Mouse (Mus musculus) cerebellum, postnatal 14 days (tissue): ENCODE data around the gene Mvb12a.

Experiments
- DNase-seq, 2 experiments: peaks; one replicate each; pipeline ENCODE4 v3.0.0; 2021; ENCODE audit warnings: mixed read lengths in 2 of 2

Gene Mvb12a

DNA sequence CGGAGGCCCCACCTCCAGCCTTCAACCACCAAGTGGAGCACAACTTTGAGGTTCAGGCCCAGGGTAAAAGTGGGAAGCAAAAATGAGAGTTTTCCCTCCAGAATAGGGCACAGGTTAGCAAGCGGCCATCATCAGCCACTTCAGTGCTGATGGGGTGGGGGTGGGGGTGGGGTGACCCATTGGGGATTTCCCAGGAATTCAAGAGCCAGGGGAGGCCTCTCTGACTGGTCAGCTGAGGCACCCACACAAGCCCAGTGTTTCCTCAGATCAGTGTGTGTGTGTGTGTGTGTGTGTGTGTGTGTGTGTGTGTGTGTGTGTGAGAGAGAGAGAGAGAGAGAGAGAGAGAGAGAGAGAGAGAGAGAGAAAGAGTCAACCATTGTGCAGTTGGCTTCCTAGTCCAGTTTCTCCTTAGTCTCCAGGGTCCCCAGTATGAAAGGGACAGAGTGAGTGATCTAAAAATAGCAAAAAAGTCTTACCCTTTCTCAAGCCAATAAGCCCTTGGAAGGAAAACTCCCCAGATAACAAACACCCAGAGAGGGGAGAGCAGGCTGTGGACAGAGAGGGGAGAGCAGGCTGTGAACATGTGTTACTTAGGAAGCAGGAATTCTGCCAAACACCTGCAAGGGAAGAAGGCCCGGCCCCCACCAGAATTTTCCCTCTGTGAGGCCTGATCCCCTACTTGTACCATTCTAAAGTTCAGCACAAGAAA lies 15.4 kb upstream of the Mvb12a start:
- DNase-seq = no peak

DNA sequence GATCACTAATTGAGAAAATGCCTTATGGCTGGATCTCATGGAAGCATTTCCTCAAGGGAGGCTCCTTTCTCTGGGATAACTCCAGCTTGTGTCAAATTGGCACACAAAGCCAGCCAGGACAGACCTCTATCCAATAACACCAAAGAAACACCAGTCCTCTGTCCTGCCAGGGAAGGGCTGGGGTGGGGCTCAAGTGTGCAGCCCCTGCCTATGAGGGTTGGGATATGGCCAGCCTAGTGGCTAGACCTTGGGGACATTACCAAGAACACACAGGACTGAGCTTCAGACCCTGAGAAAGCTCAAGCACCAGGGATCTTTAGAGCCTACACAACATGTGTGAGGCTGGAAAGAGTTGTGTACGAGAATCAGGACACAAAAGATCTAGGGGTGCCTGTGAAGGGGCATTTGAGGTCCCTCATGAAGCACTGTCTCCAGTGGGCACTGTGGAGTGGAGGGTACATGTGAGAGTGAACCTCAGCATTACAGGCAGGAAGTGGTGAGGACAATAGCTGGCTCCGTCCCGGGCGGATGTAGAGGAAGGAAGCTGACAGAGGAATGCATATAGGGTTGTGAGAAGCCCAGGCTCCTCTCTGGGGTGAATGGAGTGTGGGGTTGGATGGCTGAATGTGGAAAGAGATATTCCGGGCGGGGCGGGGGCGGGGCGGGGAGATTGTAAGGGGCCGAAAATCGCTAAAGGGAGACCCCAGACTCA lies 14.2 kb upstream of the Mvb12a start:
- no peak for DNase-seq

DNA sequence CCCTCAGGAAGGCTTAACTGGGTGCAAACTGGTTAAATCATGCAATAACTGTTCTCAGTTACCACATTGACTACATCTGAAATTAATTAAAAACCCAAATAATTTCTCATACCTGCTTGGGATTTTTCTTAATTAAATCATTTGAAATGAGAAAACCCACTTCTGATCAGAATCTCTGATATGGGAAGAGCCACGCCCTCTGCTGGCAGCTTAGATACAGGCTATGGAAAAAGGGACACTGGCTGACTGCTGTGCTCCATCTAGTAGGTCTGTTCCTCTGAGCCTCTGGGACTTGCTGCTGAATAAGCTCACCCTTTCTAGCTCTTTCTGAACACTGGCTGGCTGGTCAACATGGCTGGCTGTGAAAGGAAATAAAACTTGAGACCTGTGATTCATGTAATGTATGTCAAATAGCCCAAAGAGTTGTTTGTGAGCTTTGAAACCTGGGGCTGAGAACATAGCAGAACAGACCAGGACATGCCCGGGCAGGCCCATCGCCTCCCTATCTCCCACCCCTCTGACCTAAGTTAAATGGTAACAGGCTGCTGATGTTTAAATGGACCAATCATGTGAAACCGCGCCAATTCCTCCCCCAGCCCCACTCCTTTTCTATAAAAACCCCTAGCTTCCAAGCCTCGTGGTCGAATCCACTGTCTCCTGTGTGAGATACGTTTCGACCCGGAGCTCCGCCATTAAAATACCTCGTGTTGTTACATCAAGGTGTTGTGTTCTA lies 11.8 kb upstream of the Mvb12a start:
- DNase-seq = peak; percentile 64 to 73

DNA sequence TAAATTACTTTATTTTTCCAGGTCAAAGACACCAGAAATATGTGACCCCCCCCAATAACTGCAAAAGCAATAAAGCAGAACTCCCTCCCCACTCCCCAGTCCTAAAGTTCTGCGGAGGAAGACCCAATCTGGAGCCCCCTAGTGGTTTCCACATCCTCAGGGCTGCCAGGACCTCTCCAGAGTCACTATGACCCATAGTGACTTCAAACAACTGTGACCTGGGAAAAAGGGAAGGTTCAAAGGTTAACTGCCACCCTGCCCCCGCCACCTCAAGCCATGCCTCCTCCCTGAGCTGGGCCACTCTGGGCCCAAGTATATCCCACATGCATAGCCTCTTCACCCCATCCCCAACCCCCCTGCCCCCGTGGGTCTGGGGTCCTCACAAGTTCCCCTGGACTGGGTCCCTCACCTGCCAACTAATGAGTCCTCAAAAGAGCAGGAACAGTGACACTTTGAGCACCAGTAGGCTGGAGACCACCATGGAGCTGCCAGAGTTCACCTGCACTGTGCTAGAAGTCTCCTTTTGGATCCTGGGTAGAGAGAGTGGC lies 8.4 kb upstream of the Mvb12a start:
- DNase-seq = no peak

DNA sequence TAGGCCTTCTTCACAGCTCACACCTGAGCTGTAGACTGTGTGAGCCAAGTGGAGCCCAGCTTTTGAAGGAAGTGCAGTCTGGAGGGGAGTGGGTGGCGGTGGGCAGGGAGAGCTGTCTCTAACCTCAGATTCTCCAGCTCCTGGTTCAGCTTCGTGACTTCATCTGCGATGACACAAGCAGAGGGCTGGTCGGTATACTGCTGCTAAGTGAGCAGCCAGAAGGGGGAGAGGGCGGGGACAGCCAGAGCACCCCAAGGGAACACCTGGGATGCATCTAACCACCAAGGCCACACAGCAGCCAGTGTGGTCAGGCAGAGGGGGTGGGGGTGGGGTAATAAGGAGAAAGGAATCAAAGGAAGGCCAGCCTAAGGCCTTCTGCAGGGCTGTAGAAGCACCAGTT lies 7.1 kb upstream of the Mvb12a start:
- DNase-seq = no peak

DNA sequence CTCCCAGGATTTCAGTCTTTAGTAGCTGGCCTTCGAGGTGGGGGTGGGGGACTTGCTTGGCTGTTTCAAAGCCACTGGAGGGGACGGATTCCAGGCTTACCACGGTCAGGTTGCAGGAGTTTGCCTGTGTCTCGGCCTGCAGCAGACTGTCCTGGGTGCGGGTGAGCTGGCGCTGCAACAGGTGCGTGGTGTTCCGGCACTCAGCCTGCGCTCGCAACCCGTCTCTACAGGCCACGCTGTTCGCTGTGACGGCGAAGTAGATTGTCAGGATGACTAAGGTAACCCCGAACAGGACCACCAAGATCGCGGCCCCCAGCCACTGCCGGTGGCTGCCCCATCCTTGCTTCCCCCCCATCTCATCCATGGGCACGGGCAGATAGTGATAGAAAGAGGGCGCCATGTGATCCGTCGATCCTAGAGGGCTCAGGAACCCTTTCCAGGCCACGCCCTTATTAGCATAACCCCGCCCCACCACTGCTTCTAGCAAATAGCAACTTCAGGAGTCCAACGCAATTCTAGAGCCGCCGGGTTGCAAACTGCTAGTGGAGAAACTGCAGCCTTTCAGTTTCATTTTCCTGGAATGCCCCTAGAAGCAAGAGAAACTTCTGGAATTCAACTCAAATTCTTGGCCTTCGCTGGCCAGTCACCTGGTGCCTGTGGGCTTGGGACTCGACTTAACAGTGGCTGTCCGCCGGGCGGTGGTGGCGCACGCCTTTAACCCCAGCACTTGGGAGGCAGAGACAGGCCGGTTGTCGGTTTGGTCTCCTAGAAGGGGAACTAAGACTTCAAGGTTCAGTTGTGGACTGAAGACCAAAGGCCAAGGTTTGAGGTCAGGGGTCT lies 5.5 kb upstream of the Mvb12a start, which contains the start of gene Bst2:
TSS of gene Bst2 (minus strand) at position 429 of the 840 bp plus-strand sequence.
- DNase-seq = no peak

DNA sequence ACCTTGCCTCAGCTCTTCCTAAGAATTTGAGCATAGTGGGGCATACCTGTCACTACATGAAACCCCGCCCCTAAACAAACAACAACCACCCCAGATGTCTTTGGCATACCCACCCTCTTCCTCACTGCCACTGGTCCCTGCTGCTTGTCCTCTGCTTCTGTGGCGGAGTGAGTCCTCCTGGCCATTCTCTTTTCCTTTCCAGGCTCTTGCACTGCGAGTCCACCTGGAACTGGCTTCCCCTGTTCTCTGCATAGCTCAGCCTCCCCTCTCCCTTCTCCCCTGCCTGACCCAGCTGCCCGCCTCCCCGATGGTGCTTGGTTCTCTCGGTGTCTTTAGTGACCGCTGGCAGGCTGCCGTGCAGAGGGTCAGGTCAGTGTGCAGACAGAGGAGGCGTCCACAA lies 1.0 kb downstream of the Mvb12a start:
- DNase-seq = no peak

DNA sequence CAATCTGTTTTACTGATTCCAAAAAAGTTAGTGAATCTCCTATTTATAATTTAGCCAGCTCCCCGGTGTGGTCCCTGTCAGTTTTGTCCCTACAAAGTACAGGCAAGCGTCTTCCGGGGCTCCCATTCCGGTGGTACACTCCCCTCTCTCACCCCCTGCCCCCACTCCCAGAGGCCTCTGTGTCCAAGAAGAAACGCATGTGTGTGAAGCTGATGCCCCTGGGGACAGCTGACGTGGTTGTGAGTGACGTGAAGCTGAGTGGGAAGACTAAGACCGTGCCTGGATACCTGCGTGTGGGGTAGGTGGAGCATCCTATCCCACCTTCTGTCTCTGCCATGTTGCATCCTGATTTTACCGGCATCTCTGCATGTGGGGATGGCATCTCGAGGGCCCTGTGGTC lies 2.3 kb downstream of the Mvb12a start:
- DNase-seq = no peak

DNA sequence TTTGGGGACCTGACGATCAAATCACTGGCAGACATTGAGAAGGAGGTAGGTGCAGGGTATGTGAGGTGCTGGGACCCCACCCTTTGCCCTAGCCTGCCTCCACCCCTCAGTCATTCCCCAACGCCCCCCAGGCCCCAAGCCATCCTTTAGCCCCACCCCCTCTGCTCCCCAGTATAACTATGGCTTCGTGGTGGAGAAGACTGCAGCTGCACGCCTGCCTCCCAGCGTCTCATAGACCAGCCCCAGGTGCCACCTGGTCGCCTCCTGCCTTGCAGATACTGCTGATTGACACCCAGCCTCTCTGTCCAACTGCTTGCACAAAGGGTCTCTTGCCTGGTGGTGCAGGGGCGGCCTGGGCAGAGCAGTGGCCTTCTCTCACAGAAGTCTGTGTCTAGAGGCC lies 4.9 kb downstream of the Mvb12a start:
- no peak for DNase-seq

DNA sequence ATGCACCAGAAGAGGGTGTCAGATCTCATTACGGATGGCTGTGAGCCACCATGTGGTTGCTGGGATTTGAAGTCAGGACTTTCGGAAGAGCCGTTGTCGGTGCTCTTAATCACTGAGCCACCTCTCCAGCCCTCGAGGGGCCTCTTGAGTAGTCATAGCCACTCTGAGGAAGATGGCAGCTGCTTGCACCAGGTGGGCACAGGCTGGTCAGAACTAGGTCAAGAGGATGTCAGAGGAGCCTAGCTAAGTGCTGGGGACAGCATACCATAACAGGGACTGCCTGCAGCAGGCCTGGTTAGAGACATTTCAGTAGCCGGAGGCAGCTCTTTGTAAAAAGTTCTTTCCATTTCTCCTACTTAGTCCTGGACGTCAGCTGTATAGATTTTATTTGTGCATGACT lies 8.0 kb downstream of the Mvb12a start:
- no peak for DNase-seq

DNA sequence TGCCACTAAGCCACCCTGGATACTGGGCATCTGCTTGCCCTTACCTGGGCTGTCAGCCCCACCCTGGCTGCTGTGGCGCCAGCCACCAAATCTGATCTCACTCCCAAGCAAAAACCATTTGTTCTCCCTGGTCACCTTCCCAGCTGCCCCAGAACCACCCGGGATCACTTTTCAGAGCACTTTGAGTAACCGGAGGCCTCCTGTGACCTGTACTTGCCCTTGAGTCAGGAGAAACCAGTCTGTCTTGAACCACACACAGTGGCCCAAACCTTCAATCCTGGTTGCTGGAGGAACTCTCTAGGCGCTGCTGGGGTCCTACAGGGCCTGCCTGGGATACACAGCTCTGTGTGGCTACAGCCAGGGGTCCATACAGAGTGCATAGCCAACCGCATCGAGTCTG lies 10.0 kb downstream of the Mvb12a start:
- DNase-seq = no peak

DNA sequence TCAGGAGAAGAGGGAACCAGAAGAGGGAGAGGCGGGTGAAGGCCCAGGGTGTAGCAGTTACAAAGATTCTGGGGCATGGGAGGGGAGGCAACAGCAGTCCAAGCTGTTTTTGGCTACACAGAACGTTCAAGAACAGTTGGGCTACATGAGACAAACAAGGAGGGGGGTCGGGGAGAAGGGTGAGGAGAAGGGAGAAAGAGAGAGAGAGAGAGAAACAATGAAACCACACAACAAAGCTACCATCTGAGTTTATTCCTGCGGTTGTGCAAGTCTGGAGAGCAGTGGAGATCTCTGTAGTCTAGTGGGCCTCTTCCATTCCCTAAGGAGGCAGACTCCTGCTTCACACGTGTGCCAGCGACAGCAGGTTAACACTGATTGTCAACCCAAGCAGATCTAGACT lies 11.3 kb downstream of the Mvb12a start:
- DNase-seq = no peak

DNA sequence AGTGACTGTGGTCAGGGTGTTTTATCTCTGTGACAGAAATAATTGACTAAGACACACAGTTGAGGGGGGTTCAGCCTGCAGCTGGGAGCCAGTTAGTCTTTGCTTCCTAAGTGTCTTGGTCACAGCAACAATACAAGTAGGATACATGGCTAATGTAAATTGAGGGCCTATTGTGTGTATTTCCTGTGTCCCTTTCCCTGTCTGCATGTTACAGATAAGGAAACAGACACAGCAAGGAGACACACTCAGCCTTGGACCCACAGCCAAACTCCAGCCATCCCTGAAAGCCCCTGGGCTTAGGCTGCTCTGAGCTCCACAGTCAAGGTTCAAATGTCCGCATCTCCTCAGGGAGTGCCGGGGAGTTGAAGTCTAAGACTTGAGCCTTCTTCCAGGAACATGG lies 11.9 kb downstream of the Mvb12a start:
- no peak for DNase-seq

DNA sequence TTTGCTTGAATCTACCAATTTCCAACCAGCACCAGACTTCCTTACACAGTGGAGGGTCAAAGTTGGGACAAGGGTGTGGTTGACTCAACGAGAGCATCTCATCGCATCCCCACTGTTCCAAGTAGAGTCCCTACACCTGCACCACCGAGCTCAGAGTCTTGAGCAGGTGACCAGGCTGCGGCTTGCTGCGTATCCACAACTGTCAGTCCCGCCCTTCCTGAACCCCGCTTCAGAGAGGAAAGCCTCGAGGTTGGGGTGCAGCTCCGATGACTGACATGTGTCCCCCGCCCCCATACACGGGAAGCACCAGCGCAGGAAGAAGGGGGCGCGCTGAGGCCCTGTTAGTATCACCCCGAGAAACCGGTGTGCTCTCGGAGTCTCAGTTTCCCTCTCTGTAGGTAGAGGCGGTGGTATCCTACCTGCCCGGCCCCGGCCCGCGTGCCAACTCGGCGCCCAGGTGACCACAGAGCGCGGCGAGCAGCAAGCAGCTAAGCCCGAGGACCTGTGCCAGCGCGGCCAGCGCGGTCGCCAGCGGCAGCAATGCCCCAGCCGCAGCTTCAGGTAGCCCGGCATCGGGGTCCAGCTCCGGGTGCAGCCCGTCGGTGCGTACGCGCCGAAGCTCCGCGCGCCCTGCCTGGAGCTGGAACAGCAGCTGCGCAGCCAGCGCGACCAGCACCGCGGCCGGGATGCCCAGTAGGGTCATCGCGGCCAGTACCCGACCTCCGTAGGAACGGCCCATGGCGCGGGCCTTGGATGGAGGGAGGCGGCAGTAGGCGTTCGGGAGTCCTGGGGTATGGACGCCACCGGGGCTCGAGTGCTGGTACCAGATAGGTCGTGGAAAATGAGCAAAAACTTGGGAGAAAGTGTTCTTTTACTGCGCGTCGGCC lies 15.6 kb downstream of the Mvb12a start, which contains the start of gene Tmem221:
TSS of gene Tmem221 (minus strand) at position 801 of the 887 bp plus-strand sequence.
- no peak for DNase-seq

DNA sequence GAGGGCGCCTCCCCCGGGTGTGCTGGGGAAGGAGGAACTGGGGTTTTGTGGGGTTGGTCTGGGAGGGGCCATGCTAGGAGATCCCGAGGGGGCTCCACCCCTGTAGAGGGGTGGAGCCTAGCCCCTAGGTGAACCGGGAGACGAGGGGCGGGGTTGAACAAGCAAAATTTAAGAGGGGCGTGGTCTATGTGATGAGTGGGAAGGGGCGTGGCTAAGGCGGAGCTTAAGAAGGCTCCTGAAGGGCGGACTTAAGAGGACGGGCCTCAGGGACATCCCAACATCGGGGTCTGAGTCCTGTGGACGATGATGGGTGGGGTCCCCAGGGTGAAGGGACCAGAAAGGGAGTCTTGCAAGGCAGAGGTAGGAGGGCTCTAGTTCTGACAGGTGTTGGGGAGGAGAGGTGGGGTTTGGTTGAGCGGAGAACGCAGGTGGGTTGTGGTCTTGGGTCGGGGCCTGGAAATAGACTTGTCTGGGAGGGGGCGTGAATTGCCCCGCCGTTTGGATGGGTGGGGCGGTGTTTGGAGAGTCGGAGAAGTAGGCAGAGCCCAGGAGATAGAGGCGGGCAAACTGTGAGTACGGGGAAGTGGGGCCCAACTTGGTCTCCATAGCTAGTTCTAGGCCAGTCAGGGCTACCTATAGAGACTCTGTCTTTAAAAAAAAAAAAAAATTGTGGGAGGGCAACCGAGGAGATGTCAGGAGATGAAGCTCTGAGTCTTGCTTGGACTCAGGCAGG lies 16.4 kb downstream of the Mvb12a start:
- DNase-seq = peak in 1 of 2 experiments; percentile 51

DNA sequence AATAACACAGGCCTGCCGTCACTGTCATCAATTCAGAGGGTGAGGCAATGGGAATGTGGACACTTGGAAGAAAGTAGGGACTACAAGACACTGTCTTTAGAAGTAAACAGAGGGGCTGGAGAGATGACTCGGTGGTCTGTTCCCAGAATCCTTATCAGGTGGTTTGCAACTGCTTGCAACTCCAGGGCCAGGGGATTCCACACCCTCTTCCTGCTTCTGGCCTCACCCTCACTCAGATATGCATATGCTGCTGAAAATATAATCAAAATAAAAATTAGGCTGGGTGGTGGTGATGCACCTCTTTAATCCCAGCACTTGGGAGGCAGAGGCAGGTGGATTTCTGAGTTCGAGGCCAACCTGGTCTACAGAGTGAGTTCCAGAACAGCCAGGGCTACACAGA lies 17.3 kb downstream of the Mvb12a start:
- no peak for DNase-seq

DNA sequence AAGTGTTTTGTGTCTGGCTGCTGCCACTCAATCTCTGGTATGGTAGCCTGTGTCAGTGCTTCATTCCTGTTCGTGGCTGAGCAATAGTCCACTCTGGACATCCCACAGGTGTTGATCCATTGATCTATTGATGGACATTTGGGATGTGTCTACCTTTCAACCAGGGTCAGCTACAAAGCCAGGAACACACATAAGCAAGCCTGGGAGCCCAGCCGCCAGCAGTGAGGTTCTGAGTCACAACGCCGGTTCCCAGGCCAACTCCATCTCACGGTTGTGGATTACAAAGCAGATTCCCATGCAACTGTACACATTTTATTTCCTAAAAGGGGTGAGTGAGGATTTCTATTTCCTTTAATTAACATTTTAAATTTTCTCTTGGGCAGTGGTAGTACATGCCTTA lies 18.0 kb downstream of the Mvb12a start:
- DNase-seq = no peak

DNA sequence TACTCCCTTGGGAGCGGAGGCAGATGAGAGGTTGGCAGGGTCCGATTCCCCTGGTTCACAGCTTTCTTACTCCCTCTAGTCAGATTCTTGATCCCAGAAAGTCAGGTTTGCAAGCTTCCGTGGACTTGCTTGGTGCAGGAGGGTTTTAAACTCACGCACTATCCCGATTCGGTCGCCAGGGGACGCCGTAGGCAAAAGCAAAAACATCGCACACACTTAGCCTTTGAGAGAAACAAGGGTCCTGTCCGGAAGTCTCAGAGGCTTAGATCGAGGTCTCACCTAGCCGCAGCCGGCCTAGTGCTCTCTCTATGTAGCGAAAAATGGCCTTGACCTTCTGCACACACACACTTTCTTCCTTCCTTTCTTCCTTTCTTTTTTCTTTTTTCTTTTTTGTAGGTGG lies 18.7 kb downstream of the Mvb12a start:
- DNase-seq = peak; percentile 78 to 82

DNA sequence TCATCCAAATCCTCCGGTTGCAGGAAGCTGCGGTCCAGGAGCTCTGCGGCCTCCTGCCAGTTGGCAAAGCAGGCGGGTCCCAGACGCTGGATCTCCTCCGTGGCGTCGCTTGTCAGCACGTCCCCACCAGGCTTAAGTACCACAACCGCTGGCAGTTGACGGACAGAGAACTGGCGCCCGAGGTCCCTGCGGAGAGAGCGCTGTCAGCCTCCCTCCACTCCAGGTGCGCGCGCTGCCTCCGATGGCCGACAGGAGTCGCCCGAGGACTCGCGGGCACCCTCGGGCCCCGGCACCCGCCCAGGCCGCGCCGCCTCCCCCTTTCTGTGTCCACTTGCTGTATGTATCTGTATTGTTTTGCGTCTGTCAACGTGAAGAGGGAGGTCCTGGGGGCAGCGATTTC lies 20.0 kb downstream of the Mvb12a start:
- DNase-seq = peak; percentile 84 to 90

DNA sequence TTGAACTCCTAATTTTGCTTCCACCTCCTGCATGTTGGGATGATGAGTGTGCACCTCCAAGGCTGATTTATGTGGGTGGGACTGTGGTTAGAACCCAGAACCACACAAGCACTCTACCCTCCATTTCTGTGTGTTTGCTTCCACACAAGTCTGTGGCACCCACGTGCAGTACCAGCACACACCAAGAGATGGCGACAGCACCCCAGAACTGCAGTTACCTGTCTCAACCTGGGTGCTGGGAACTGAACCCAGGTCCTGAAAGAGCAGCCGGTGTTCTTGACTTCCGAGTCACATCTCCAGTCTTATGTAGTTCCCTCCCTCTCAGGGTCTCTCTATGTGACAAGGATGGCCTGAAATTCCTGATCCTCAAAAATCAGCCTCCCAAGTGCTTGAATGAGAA lies 21.3 kb downstream of the Mvb12a start:
- peak in 1 of 2 experiments; percentile 55 for DNase-seq

DNA sequence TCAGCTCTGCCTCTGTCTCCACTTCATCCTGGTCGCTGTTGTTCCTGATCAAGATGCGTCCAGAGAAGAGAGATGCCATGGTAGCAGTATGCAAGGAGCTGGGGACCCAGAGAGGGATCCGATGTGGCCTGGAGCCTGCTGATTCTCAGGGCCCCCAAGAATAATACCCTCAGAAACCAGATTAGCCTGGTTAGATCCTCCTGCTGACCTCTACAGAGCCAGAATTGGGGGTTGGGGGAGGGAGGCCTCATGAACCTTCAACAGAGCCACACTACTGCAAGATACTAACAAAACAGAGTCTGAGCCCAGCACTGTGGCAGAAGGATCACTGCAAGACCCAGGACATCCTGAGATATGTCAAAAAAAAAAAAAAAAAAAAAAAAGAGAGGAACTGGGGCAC lies 23.8 kb downstream of the Mvb12a start, which contains the start of gene Nxnl1:
TSS of gene Nxnl1 (minus strand) at position 101 of the 400 bp plus-strand sequence.
- DNase-seq = no peak
